Mouse (Mus musculus) layer of hippocampus, adult 9-11 months (tissue): Measurements from ENCODE around the gene Nup107.
"Not testable (repeated sequence)": the region's sequence is repeated elsewhere in the genome, so short reads cannot be mapped to it uniquely, and the experiment has no call there.

ENCODE experiments used
- DNase-seq: peaks from one replicate; pipeline ENCODE4 v3.0.0; 2022

Gene Nup107

GRCm38 (mm10) chr10:117732962-117733592 lies 59.4 kb downstream of the Nup107 start:
- DNase-seq, result no peak

- no peak for DNase-seq
Measured at GRCm38 (mm10) chr10:117732184-117732583, 60.3 kb downstream of the Nup107 start.

GRCm38 (mm10) chr10:117731244-117732101 lies 61.0 kb downstream of the Nup107 start:
- peak; percentile 52 for DNase-seq

GRCm38 (mm10) chr10:117730637-117731203 lies 61.8 kb downstream of the Nup107 start:
- no peak for DNase-seq

GRCm38 (mm10) chr10:117730140-117730539 lies 62.4 kb downstream of the Nup107 start:
- no peak for DNase-seq

- no peak for DNase-seq
Measured at GRCm38 (mm10) chr10:117729139-117729814, 63.2 kb downstream of the Nup107 start.

GRCm38 (mm10) chr10:117728574-117728973 lies 63.9 kb downstream of the Nup107 start:
- no peak for DNase-seq

GRCm38 (mm10) chr10:117727518-117728110 lies 64.9 kb downstream of the Nup107 start:
- DNase-seq, result no peak

GRCm38 (mm10) chr10:117726888-117727385 lies 65.6 kb downstream of the Nup107 start:
- no peak for DNase-seq

- DNase-seq, result no peak
Measured at GRCm38 (mm10) chr10:117726350-117726749, 66.2 kb downstream of the Nup107 start.

GRCm38 (mm10) chr10:117725671-117726070 lies 66.8 kb downstream of the Nup107 start:
- no peak for DNase-seq

- no peak for DNase-seq
Measured at GRCm38 (mm10) chr10:117724804-117725361, 67.6 kb downstream of the Nup107 start.

- no peak for DNase-seq
Measured at GRCm38 (mm10) chr10:117724136-117724718, 68.3 kb downstream of the Nup107 start.

GRCm38 (mm10) chr10:117718161-117719119 lies 74.1 kb downstream of the Nup107 start:
- DNase-seq, result peak; percentile 30

GRCm38 (mm10) chr10:117717583-117717982 lies 74.9 kb downstream of the Nup107 start:
- no peak for DNase-seq

GRCm38 (mm10) chr10:117716686-117717085 lies 75.8 kb downstream of the Nup107 start:
- DNase-seq, result no peak

GRCm38 (mm10) chr10:117715654-117716053 lies 76.9 kb downstream of the Nup107 start:
- not testable (repeated sequence) for DNase-seq

- DNase-seq, result no peak
Measured at GRCm38 (mm10) chr10:117714928-117715500, 77.5 kb downstream of the Nup107 start.

- no peak for DNase-seq
Measured at GRCm38 (mm10) chr10:117714048-117714545, 78.4 kb downstream of the Nup107 start.

GRCm38 (mm10) chr10:117713466-117713865 lies 79.0 kb downstream of the Nup107 start:
- no peak for DNase-seq
